9 mouse cellular contexts compared by ENCODE assay signal in genomic region chr8:120228781-120229573, GRCm38 (mm10). TPM values are rescaled to one million over a fixed set of nuclear protein-coding genes. Genes with fewer than 3 reads are reported as not detected.
DNase-seq lines count a peak whose midpoint lies in the region; ATAC-seq and TF ChIP-seq lines count a peak whose summit lies in the region.
"Had no signal": no experiment of that assay in that cellular context is flagged by ENCODE, and none has a peak within 500 bp of the region (broad histone marks: within the 10 kb centered on the region; RNA-seq: fewer than 3 reads in every experiment).

No protein-coding gene starts in this region.

- H3K9ac ChIP-seq in liver, adult 2 months (ENCODE audit: low read depth, low read length), result peak overlapping the region; percentile 88
- peak overlapping the region; percentile 64 for H3K9ac ChIP-seq in forebrain, embryonic 14.5 days (ENCODE audit: low read length)
- peak overlapping the region; percentile 74 for H3K9ac ChIP-seq in kidney, embryonic 16.5 days (replicated peaks; ENCODE audit: low read length)
- peak overlapping the region; percentile 76 for H3K9ac ChIP-seq in midbrain, embryonic 12.5 days (replicated peaks)

- H3K4me3 ChIP-seq in liver, adult 2 months (ENCODE audit: insufficient read depth, low read depth, low read length), result peak overlapping the region; percentile 65
- peak overlapping the region; percentile 57 for H3K4me3 ChIP-seq in forebrain, embryonic 14.5 days (ENCODE audit: low read depth, low read length)
- peak overlapping the region; percentile 61 for H3K4me3 ChIP-seq in kidney, embryonic 16.5 days (ENCODE audit: low read length)
- peak overlapping the region; percentile 61 for H3K4me3 ChIP-seq in midbrain, embryonic 12.5 days

- no peak for TF ChIP-seq POLR2A in liver, adult 2 months (IDR thresholded peaks at IDR 0.05; ENCODE audit: extremely low read depth, insufficient read depth, low read length)

- no peak overlapping the region for H3K27ac ChIP-seq in liver, adult 2 months (replicated peaks; ENCODE audit: insufficient read depth, low read depth, low read length)
- H3K27ac ChIP-seq in forebrain, embryonic 14.5 days (ENCODE audit: low read depth, low read length), result peak overlapping the region; percentile 39; the same call in 1 of the 2 replicates
- no peak overlapping the region for H3K27ac ChIP-seq in kidney, embryonic 16.5 days (ENCODE audit: low read length)
- H3K27ac ChIP-seq in midbrain, embryonic 12.5 days (replicated peaks), result peak overlapping the region; percentile 66

- H3K27me3 ChIP-seq in liver, adult 2 months (ENCODE audit: control insufficient read depth, insufficient read depth, low read length), result peaks cover 4% of the 10 kb centered on the region
- H3K27me3 ChIP-seq in forebrain, embryonic 14.5 days (replicated peaks; ENCODE audit: control insufficient read depth, insufficient read depth, low read length), result peaks cover 16% of the 10 kb centered on the region
- H3K27me3 ChIP-seq in kidney, embryonic 16.5 days (ENCODE audit: insufficient read depth, low read length), result peaks cover 16% of the 10 kb centered on the region
- H3K27me3 ChIP-seq in midbrain, embryonic 12.5 days, result peaks cover 52% of the 10 kb centered on the region

- no peak for TF ChIP-seq CTCF in liver, adult 2 months (IDR thresholded peaks at IDR 0.05; ENCODE audit: low read depth, low read length)

- 2% methylated on average over 120 of the region's 125 CpGs for WGBS in liver, adult 2 months
- under 1% methylated on average over 91 of the region's 125 CpGs for WGBS in forebrain, embryonic 14.5 days
- WGBS in kidney, embryonic 16.5 days, result under 1% methylated on average over 125 of the region's 125 CpGs
- WGBS in midbrain, embryonic 12.5 days, result under 1% methylated on average over 115 of the region's 125 CpGs

- H3K36me3 ChIP-seq in liver, adult 2 months (ENCODE audit: control insufficient read depth, insufficient read depth, low read length), result no peaks in the 10 kb centered on the region
- no peaks in the 10 kb centered on the region for H3K36me3 ChIP-seq in forebrain, embryonic 14.5 days (ENCODE audit: control insufficient read depth, insufficient read depth, low read length)
- no peaks in the 10 kb centered on the region for H3K36me3 ChIP-seq in kidney, embryonic 16.5 days (ENCODE audit: insufficient read depth, low read length)
- no peaks in the 10 kb centered on the region for H3K36me3 ChIP-seq in midbrain, embryonic 12.5 days

- H3K4me1 ChIP-seq in liver, adult 2 months (ENCODE audit: control insufficient read depth, insufficient read depth, low read length), result 0 out of 2 replicates have a peak, but pooled peaks cover 4% of the 10 kb centered on the region
- H3K4me1 ChIP-seq in forebrain, embryonic 14.5 days (ENCODE audit: control insufficient read depth, insufficient read depth, low read length), result peaks cover 38% of the 10 kb centered on the region
- peaks cover 63% of the 10 kb centered on the region for H3K4me1 ChIP-seq in kidney, embryonic 16.5 days (ENCODE audit: insufficient read depth, low read length)
- peaks cover 88% of the 10 kb centered on the region for H3K4me1 ChIP-seq in midbrain, embryonic 12.5 days

- peak overlapping the region; percentile 93 for H3K4me2 ChIP-seq in forebrain, embryonic 14.5 days (ENCODE audit: low read length)
- H3K4me2 ChIP-seq in kidney, embryonic 16.5 days (replicated peaks; ENCODE audit: low read depth, low read length), result peak overlapping the region; percentile 93
- peak overlapping the region; percentile 94 for H3K4me2 ChIP-seq in midbrain, embryonic 12.5 days (replicated peaks)

- no peak for DNase-seq in liver, adult 2 months (ENCODE audit: extremely low read depth, low read depth, low spot score)
- no peak for DNase-seq in liver
- DNase-seq in adrenal gland, postnatal 36 days, result peak; percentile 56 to 68
- peak; percentile 56 for DNase-seq in forebrain, embryonic 14.5 days (ENCODE audit: low spot score)
- no peak for DNase-seq in spleen, adult 12 weeks (ENCODE audit: low spot score)

- peak; percentile 27 for ATAC-seq in forebrain, embryonic 14.5 days
- peak; percentile 17; the same call in 1 of the 2 replicates for ATAC-seq in kidney, embryonic 16.5 days (ENCODE audit: low FRiP score, low TSS enrichment)
- peak; percentile 20 for ATAC-seq in midbrain, embryonic 12.5 days (ENCODE audit: low FRiP score, low read depth)
- ATAC-seq in megakaryocyte-erythroid progenitor cell, adult 5-6 weeks (replicated peaks; ENCODE audit: low FRiP score, low TSS enrichment, poor library complexity, severe bottlenecking), result no peak

- H3K79me2 ChIP-seq in liver, adult 2 months (ENCODE audit: control insufficient read depth, insufficient read depth, low read length), result no peaks in the 10 kb centered on the region

- H3K9me3 ChIP-seq in forebrain, embryonic 14.5 days (replicated peaks; ENCODE audit: control insufficient read depth, low read length), result no peaks in the 10 kb centered on the region
- no peaks in the 10 kb centered on the region for H3K9me3 ChIP-seq in kidney, embryonic 16.5 days (ENCODE audit: low read length)
- H3K9me3 ChIP-seq in midbrain, embryonic 12.5 days, result no peaks in the 10 kb centered on the region

RNA-seq across cellular contexts. Expression of gene Gse1, which starts 0.7 kb away (rescaled TPM):
- 2.6 and 3.6 TPM in 2 replicates for total RNA-seq in liver, adult 2 months (2014; rRNA removed)
- 8.5 and 10.0 TPM in 2 replicates for polyA plus RNA-seq in liver, adult 2 months (2012; rRNA removed)
- total RNA-seq in adrenal gland, postnatal 36 days (2021), result 10 to 100 TPM; 25.9 to 30.2 TPM
- polyA plus RNA-seq in forebrain, embryonic 14.5 days (2014; fragmentation: Nextera tagmentation; extraction: Ambion mirVana), result 22.6 and 33.6 TPM in 2 replicates
- polyA plus RNA-seq in kidney, embryonic 16.5 days (2015; fragmentation: Nextera tagmentation; extraction: Ambion mirVana), result 6.7 and 7.9 TPM in 2 replicates
- 26.5 and 28.8 TPM in 2 replicates for polyA plus RNA-seq in midbrain, embryonic 12.5 days (2016; fragmentation: Nextera tagmentation; extraction: Ambion mirVana)
- 80.6 and 84.3 TPM in 2 replicates for total RNA-seq in megakaryocyte-erythroid progenitor cell, adult 5-6 weeks (2014; fragmentation: Nextera tagmentation)
- total RNA-seq in megakaryocyte-erythroid progenitor cell, adult 5-6 weeks (2017), result 21.8 and 27.2 TPM in 2 replicates

RNA-seq across cellular contexts. Expression of gene Fam92b, which starts 51.7 kb away (rescaled TPM):
- total RNA-seq in liver, adult 2 months (2014; rRNA removed), result not detected in 2 replicates
- not detected in 2 replicates for polyA plus RNA-seq in liver, adult 2 months (2012; rRNA removed)
- 1 to 10 TPM in 1 of 2 experiments, under 1 TPM in 1; 0.53 to 1.2 TPM for total RNA-seq in adrenal gland, postnatal 36 days (2021)
- 2.3 and 2.4 TPM in 2 replicates for polyA plus RNA-seq in forebrain, embryonic 14.5 days (2014; fragmentation: Nextera tagmentation; extraction: Ambion mirVana)
- 0.14 and 0.22 TPM in 2 replicates for polyA plus RNA-seq in kidney, embryonic 16.5 days (2015; fragmentation: Nextera tagmentation; extraction: Ambion mirVana)
- 1.3 and 2.3 TPM in 2 replicates for polyA plus RNA-seq in midbrain, embryonic 12.5 days (2016; fragmentation: Nextera tagmentation; extraction: Ambion mirVana)
- total RNA-seq in megakaryocyte-erythroid progenitor cell, adult 5-6 weeks (2014; fragmentation: Nextera tagmentation), result not detected in 2 replicates
- total RNA-seq in megakaryocyte-erythroid progenitor cell, adult 5-6 weeks (2017), result not detected in 2 replicates
- total RNA-seq: common myeloid progenitor, adult 5-6 weeks had no signal

Comparison
In these comparisons a context has a peak if more than half of its experiments do, and no peak if none do; other contexts are left out.
1. DNase-seq: peak in adrenal gland, postnatal 36 days (2 of 2) and forebrain, embryonic 14.5 days (single experiment); none in liver, adult 2 months (single experiment), liver (single experiment) and spleen, adult 12 weeks (single experiment).
2. H3K27ac ChIP-seq: peak in forebrain, embryonic 14.5 days (single experiment) and midbrain, embryonic 12.5 days (single experiment); none in liver, adult 2 months (single experiment) and kidney, embryonic 16.5 days (single experiment).
3. Peak in every context shown above with its lines, with median percentiles within 50 percentile points of each other: H3K4me3 ChIP-seq, H3K9ac ChIP-seq and H3K4me2 ChIP-seq.